Mouse (Mus musculus): Measurements from ENCODE around the gene Ankrd60. TPM values are rescaled to one million over a fixed set of nuclear protein-coding genes. Genes with fewer than 3 reads are reported as not detected.

Gene Ankrd60
- polyA plus RNA-seq, 1 experiment from 2014 or later, result not detected

- H3K27ac ChIP-seq (replicated peaks), result no peak overlapping the region
These were observed 32.0 kb downstream of the Ankrd60 start for GRCm38 (mm10) chr2:173545992-173546703.

DNA sequence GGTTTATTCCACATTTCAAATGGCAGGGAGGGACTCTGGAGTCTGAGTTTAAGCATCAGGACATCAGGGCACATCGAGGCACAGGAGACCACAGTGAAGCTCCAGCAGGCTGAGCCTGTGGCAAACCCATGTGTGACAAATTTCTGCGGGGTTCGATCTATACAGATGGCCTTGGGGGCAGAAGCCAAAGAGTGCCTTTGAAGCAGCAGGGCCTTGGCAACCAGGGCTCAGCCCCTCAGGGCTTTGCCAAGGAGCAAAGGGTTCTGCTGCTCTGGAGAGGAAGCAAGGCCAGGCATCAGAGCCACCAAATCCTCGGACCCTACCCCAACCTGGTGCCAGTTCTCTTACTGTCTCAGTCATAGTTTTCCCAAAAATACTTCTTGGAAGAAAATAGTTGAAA is 35.4 kb downstream of the Ankrd60 start:
- H3K27ac ChIP-seq (replicated peaks), result no peak overlapping the region
- no peak for ATAC-seq (ENCODE audit: extremely low read depth, insufficient number of reproducible peaks, low FRiP score, low TSS enrichment)
- no peak overlapping the region for H3K4me3 ChIP-seq
- H3K27me3 ChIP-seq (replicated peaks), result peaks cover 46% of the 10 kb centered on the region
- H3K9me3 ChIP-seq, result no peaks in the 10 kb centered on the region
- H3K4me2 ChIP-seq, result no peak overlapping the region
- peaks cover 11% of the 10 kb centered on the region; the same call in 1 of the 2 replicates for H3K4me1 ChIP-seq
- no peaks in the 10 kb centered on the region for H3K36me3 ChIP-seq
- H3K9ac ChIP-seq, result no peak overlapping the region
- WGBS, result 74% methylated on average over 4 of the region's 4 CpGs

More at GRCm38 (mm10) chr2:173545992-173546703, 32.0 kb downstream of the Ankrd60 start:
- H3K27me3 ChIP-seq (replicated peaks), result peaks cover 45% of the 10 kb centered on the region
- no peak overlapping the region for H3K9ac ChIP-seq
- H3K4me2 ChIP-seq, result no peak overlapping the region
- 40% methylated on average over 15 of the region's 15 CpGs for WGBS
- no peak overlapping the region for H3K4me3 ChIP-seq
- no peaks in the 10 kb centered on the region for H3K9me3 ChIP-seq
- no peaks in the 10 kb centered on the region for H3K36me3 ChIP-seq
- no peak for ATAC-seq (ENCODE audit: extremely low read depth, insufficient number of reproducible peaks, low FRiP score, low TSS enrichment)
- H3K4me1 ChIP-seq, result no peaks in the 10 kb centered on the region

GRCm38 (mm10) chr2:173541748-173542147 is 36.4 kb downstream of the Ankrd60 start:
- Histone ChIP-seq H3K4me3 (no peak overlapping the region), H3K36me3 (no peaks in the 10 kb centered on the region), H3K9ac (no peak overlapping the region), H3K27me3 (replicated peaks) (peaks cover 38% of the 10 kb centered on the region), H3K4me1 (peaks cover 11% of the 10 kb centered on the region; the same call in 1 of the 2 replicates), H3K9me3 (no peaks in the 10 kb centered on the region), H3K4me2 (no peak overlapping the region), H3K27ac (replicated peaks) (no peak overlapping the region)
- WGBS, result 33% methylated on average over 4 of the region's 4 CpGs
- no peak for ATAC-seq (ENCODE audit: extremely low read depth, insufficient number of reproducible peaks, low FRiP score, low TSS enrichment)

DNA sequence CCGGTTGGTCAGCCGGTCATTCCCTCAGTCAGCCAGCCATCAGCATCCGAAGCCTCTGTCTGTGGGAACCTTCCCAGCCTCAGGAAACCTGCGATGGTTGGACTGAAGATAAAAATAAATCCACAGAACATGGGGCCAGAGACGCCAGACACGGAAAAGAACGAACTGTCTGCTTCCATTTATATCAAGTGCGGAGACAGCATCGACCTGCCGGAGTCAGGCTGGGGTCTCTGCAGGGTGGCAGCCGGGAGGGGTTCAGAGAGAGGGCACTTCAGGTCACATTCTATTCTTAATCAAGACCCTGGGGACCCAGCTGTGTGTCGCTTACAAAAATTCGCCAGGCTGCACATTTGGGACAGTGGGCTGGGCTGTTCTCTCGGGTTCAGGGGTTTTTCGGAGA is 38.4 kb downstream of the Ankrd60 start:
- Histone ChIP-seq H3K9ac (no peak overlapping the region), H3K27me3 (replicated peaks) (peaks cover 28% of the 10 kb centered on the region), H3K27ac (replicated peaks) (no peak overlapping the region), H3K4me3 (no peak overlapping the region), H3K4me1 (peaks cover 11% of the 10 kb centered on the region; the same call in 1 of the 2 replicates), H3K4me2 (peak overlapping the region; percentile 35), H3K36me3 (no peaks in the 10 kb centered on the region), H3K9me3 (no peaks in the 10 kb centered on the region)
- 32% methylated on average over 15 of the region's 15 CpGs for WGBS
- ATAC-seq (ENCODE audit: extremely low read depth, insufficient number of reproducible peaks, low FRiP score, low TSS enrichment), result no peak

DNA sequence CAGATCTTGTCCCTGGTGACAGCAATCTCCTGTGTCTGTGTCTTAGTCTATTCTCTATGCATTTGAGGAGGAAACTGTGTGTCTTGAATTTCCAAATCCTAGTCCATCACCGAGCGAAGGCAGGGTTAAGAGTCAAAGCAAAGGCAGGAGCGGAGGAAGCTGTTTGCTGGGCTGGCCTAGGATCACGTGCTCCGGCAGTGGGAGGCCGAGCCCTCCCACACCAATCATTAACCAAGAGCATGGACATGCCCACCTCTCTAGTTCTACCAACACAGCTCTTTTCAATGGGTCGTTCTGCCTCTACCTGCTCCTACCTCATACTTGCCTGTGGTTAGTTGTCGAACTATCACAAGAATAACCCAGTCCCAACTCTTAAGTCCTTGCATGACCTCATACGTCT is 42.3 kb downstream of the Ankrd60 start:
- no peaks in the 10 kb centered on the region for H3K36me3 ChIP-seq
- H3K9ac ChIP-seq, result no peak overlapping the region
- no peak overlapping the region for H3K27ac ChIP-seq (replicated peaks)
- no peak overlapping the region for H3K4me2 ChIP-seq
- H3K27me3 ChIP-seq (replicated peaks), result peaks cover 22% of the 10 kb centered on the region
- no peaks in the 10 kb centered on the region for H3K9me3 ChIP-seq
- ATAC-seq (ENCODE audit: extremely low read depth, insufficient number of reproducible peaks, low FRiP score, low TSS enrichment), result no peak
- H3K4me3 ChIP-seq, result no peak overlapping the region
- H3K4me1 ChIP-seq, result peaks cover 11% of the 10 kb centered on the region; the same call in 1 of the 2 replicates
- 84% methylated on average over 9 of the region's 9 CpGs for WGBS

GRCm38 (mm10) chr2:173535390-173535789 is 42.8 kb downstream of the Ankrd60 start:
- H3K27me3 ChIP-seq (replicated peaks), result peaks cover 18% of the 10 kb centered on the region
- no peak overlapping the region for H3K4me2 ChIP-seq
- H3K9ac ChIP-seq, result no peak overlapping the region
- H3K36me3 ChIP-seq, result no peaks in the 10 kb centered on the region
- H3K27ac ChIP-seq (replicated peaks), result no peak overlapping the region
- WGBS, result 82% methylated on average over 18 of the region's 18 CpGs
- ATAC-seq (ENCODE audit: extremely low read depth, insufficient number of reproducible peaks, low FRiP score, low TSS enrichment), result no peak
- H3K9me3 ChIP-seq, result no peaks in the 10 kb centered on the region
- H3K4me3 ChIP-seq, result no peak overlapping the region
- peaks cover 10% of the 10 kb centered on the region; the same call in 1 of the 2 replicates for H3K4me1 ChIP-seq

DNA sequence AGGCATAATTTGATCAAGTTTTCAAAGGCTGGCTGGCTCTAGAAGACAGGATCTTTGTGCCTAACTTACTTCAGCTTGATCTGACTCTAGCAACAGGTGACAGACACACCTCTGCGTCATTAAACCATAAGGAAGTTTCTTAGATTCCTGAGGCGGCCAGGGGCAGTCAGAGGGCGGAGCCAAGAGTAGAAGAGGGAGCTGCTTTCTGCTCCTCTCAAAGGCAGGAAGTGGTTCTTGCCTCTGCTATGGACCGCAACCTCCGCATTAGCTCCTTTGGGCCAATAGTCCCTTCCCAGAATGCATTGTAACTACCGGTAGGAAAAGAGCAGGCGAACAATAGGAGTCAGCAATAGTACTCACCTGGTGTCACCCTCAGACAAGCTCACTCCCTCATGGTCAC is 43.6 kb downstream of the Ankrd60 start:
- Histone ChIP-seq H3K36me3 (no peaks in the 10 kb centered on the region), H3K4me2 (no peak overlapping the region), H3K4me1 (0 out of 2 replicates have a peak, but pooled peaks cover 2% of the 10 kb centered on the region), H3K4me3 (no peak overlapping the region), H3K9me3 (no peaks in the 10 kb centered on the region), H3K27ac (replicated peaks) (no peak overlapping the region), H3K27me3 (replicated peaks) (peaks cover 18% of the 10 kb centered on the region), H3K9ac (no peak overlapping the region)
- WGBS, result 56% methylated on average over 7 of the region's 7 CpGs
- ATAC-seq (ENCODE audit: extremely low read depth, insufficient number of reproducible peaks, low FRiP score, low TSS enrichment), result no peak

DNA sequence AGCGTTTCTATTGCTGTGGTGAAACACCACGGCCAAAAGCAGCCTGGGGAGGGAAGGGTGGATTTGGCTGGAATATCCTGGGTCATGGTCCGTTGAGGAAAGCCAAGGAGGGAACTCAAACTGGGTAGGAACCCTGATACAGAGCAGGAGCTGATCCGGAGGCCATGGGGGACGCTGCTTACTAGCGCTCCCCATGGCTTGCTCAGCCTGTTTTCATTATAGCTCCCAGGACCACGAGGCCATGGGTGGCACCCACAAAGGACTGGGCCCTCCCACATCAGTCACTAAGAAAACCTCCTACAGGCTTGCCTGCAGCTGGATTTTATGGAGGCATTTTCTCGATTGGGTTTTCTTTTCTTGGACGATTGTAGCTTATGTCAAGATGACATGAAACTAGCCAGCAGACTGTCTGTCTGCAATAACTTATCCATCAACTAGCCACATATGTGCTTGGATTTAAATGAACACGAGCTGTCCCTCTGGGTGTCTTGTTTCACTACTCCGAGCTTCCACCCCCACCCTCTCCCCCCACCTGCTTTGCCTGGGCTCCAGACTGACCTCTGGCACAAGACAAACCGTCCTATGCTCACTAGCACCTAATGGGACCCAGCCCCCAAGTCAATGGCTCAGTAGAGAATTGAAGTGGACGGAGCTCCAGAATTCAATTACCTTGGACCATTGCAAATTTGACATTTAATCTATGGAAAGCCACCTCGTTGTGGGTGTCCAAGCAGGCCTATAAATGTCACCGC is 45.3 kb downstream of the Ankrd60 start:
- no peak overlapping the region for H3K9ac ChIP-seq
- H3K27me3 ChIP-seq (replicated peaks), result peaks cover 17% of the 10 kb centered on the region
- no peak overlapping the region for H3K4me3 ChIP-seq
- H3K9me3 ChIP-seq, result no peaks in the 10 kb centered on the region
- 66% methylated on average over 15 of the region's 15 CpGs for WGBS
- H3K36me3 ChIP-seq, result no peaks in the 10 kb centered on the region
- H3K4me1 ChIP-seq, result no peaks in the 10 kb centered on the region
- ATAC-seq (ENCODE audit: extremely low read depth, insufficient number of reproducible peaks, low FRiP score, low TSS enrichment), result no peak
- no peak overlapping the region for H3K4me2 ChIP-seq
- no peak overlapping the region for H3K27ac ChIP-seq (replicated peaks)

DNA sequence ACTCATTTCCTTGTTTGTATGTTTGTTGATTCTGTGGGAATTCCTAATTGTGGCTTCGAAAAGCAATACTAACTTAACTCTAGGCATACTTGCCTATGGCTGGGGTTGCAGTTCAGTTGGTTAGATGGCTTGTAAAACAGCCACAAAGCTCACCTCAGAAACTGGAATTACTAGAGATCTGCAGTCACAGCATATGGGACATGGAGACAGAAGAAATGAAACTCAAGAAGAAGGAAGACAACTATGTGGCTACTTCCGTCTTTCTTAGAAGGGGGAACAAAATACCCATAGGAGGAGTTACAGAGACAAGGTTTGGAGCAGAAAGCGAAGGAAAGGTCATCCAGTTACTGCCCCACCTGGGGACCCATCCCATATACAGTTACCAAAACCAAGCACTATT is 49.7 kb downstream of the Ankrd60 start:
- H3K27me3 ChIP-seq (replicated peaks), result peaks cover 15% of the 10 kb centered on the region
- H3K36me3 ChIP-seq, result no peaks in the 10 kb centered on the region
- no peak overlapping the region for H3K27ac ChIP-seq (replicated peaks)
- H3K9ac ChIP-seq, result no peak overlapping the region
- H3K9me3 ChIP-seq, result no peaks in the 10 kb centered on the region
- no peak overlapping the region for H3K4me3 ChIP-seq
- H3K4me2 ChIP-seq, result no peak overlapping the region
- ATAC-seq (ENCODE audit: extremely low read depth, insufficient number of reproducible peaks, low FRiP score, low TSS enrichment), result no peak
- no peaks in the 10 kb centered on the region for H3K4me1 ChIP-seq
- 68% methylated on average over 3 of the region's 3 CpGs for WGBS

DNA sequence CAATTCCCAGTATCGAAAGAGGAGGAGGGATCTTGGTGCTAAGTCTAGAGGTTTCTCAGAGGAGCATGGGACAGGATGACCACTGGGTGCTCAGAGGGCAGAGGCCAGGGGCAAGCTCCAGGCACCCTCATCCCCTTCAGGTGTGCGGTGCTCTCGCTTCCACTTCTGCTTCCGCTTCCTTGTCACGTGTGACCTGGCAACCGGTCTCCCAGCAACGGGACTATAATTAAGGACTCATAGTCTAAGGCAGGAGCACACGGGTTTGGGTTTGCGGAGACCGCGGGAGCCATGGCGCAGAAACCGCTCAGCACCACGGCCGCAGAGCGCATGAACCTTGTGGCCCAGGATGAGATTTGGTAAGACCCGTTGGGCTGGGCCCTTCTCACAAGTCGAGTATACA is 55.8 kb downstream of the Ankrd60 start, which contains the start of gene 1700021F07Rik:
Gene 1700021F07Rik (plus strand): TSS at position 211 of the 400 bp plus-strand sequence.
- no peak within 1 kb of the TSS for H3K27ac ChIP-seq (replicated peaks)
- no peak for ATAC-seq (ENCODE audit: extremely low read depth, insufficient number of reproducible peaks, low FRiP score, low TSS enrichment)
- H3K9ac ChIP-seq, result no peak within 1 kb of the TSS
- no peaks in the 10 kb centered on the region for H3K9me3 ChIP-seq
- no peaks in the 10 kb centered on the region for H3K4me1 ChIP-seq
- no peak within 1 kb of the TSS for H3K4me2 ChIP-seq
- 81% methylated on average over 18 of the region's 18 CpGs for WGBS
- no peak within 1 kb of the TSS for H3K4me3 ChIP-seq
- H3K36me3 ChIP-seq, result no peaks in the 10 kb centered on the region
- H3K27me3 ChIP-seq (replicated peaks), result peaks cover 6% of the 10 kb centered on the region; the same call in 1 of the 2 replicates

Measured in heart, embryonic 13.5 days (tissue).